Mouse (Mus musculus): Measurements from ENCODE around the gene Pde4b. TPM values are rescaled to one million over a fixed set of nuclear protein-coding genes. Genes with fewer than 3 reads are reported as not detected.

The Pde4b gene
- polyA plus RNA-seq, 1 experiment = 2.7 TPM

DNA sequence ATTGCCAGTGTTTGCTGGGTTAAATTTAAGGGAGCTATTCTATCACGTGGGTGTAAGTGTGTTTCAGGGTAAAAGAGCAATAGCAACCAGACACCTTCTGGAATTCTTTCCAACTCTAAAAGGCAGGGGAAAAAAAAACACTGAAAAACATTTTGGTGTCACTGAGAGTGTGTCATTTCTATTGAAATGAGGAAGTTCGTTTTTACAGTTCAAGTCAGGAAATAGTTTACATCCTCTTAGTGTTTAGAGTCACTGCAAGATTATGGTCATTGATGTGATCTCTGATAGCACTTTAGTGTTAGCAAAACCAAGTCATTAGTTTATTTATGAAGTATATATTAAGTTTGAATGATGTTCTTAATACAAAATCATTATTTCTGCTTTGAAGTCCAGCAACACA lies 559.7 kb downstream of the Pde4b start:
- Histone ChIP-seq H3K79me2 (ENCODE audit: control insufficient read depth, insufficient read depth) (no peaks in the 10 kb centered on the region), H3ac (ENCODE audit: control insufficient read depth, insufficient read length, low read depth) (no peak overlapping the region), H3K36me3 (ENCODE audit: control insufficient read depth, insufficient read depth) (no peaks in the 10 kb centered on the region), H3K27me3 (ENCODE audit: control insufficient read depth, insufficient read depth, insufficient read length) (peaks cover 5% of the 10 kb centered on the region), H3K4me3 (ENCODE audit: insufficient read depth, poor library complexity, severe bottlenecking) (no peak overlapping the region), H3K79me3 (ENCODE audit: low read depth) (no peaks in the 10 kb centered on the region)
- TF ChIP-seq CEBPB (IDR thresholded peaks at IDR 0.05; ENCODE audit: low read depth) (no peak), CTCF (IDR thresholded peaks at IDR 0.05; ENCODE audit: control insufficient read depth, insufficient read depth, insufficient read length) (no peak), USF1 (IDR thresholded peaks at IDR 0.05; ENCODE audit: low read depth) (no peak), FOSL1 (IDR thresholded peaks at IDR 0.05; ENCODE audit: insufficient read depth, low read length, poor library complexity, severe bottlenecking) (no peak), MYOG (IDR thresholded peaks at IDR 0.05; ENCODE audit: control insufficient read depth, extremely low read depth, insufficient read length) (no peak), MYOD1 (IDR thresholded peaks at IDR 0.05; ENCODE audit: control insufficient read depth, insufficient read length, low read depth) (no peak), MAX (IDR thresholded peaks at IDR 0.05) (no peak)

GRCm38 (mm10) chr4:102655331-102655730 lies 568.0 kb downstream of the Pde4b start:
- no peak for TF ChIP-seq FOSL1 (IDR thresholded peaks at IDR 0.05; ENCODE audit: insufficient read depth, low read length, poor library complexity, severe bottlenecking)
- no peak for TF ChIP-seq MYOD1 (IDR thresholded peaks at IDR 0.05; ENCODE audit: control insufficient read depth, insufficient read length, low read depth)
- no peak for TF ChIP-seq MYOG (IDR thresholded peaks at IDR 0.05; ENCODE audit: control insufficient read depth, extremely low read depth, insufficient read length)
- no peak for TF ChIP-seq CEBPB (IDR thresholded peaks at IDR 0.05; ENCODE audit: low read depth)
- TF ChIP-seq CTCF (IDR thresholded peaks at IDR 0.05; ENCODE audit: control insufficient read depth, insufficient read depth, insufficient read length) = no peak
- TF ChIP-seq MAX (IDR thresholded peaks at IDR 0.05) = no peak
- TF ChIP-seq USF1 (IDR thresholded peaks at IDR 0.05; ENCODE audit: low read depth) = no peak
- Histone ChIP-seq H3K79me2 (ENCODE audit: control insufficient read depth, insufficient read depth) (no peaks in the 10 kb centered on the region), H3K27me3 (ENCODE audit: control insufficient read depth, insufficient read depth, insufficient read length) (no peaks in the 10 kb centered on the region), H3K79me3 (ENCODE audit: low read depth) (no peaks in the 10 kb centered on the region), H3ac (ENCODE audit: control insufficient read depth, insufficient read length, low read depth) (no peak overlapping the region), H3K4me3 (ENCODE audit: insufficient read depth, poor library complexity, severe bottlenecking) (no peak overlapping the region), H3K36me3 (ENCODE audit: control insufficient read depth, insufficient read depth) (no peaks in the 10 kb centered on the region)

GRCm38 (mm10) chr4:102656494-102657036 lies 569.2 kb downstream of the Pde4b start:
- H3K79me3 ChIP-seq (ENCODE audit: low read depth) = no peaks in the 10 kb centered on the region
- no peak overlapping the region for H3K4me3 ChIP-seq (ENCODE audit: insufficient read depth, poor library complexity, severe bottlenecking)
- no peak for TF ChIP-seq FOSL1 (IDR thresholded peaks at IDR 0.05; ENCODE audit: insufficient read depth, low read length, poor library complexity, severe bottlenecking)
- no peak for TF ChIP-seq CEBPB (IDR thresholded peaks at IDR 0.05; ENCODE audit: low read depth)
- TF ChIP-seq USF1 (IDR thresholded peaks at IDR 0.05; ENCODE audit: low read depth) = no peak
- no peak for TF ChIP-seq MYOD1 (IDR thresholded peaks at IDR 0.05; ENCODE audit: control insufficient read depth, insufficient read length, low read depth)
- no peak for TF ChIP-seq MYOG (IDR thresholded peaks at IDR 0.05; ENCODE audit: control insufficient read depth, extremely low read depth, insufficient read length)
- no peak for TF ChIP-seq MAX (IDR thresholded peaks at IDR 0.05)
- no peak for TF ChIP-seq CTCF (IDR thresholded peaks at IDR 0.05; ENCODE audit: control insufficient read depth, insufficient read depth, insufficient read length)
- H3ac ChIP-seq (ENCODE audit: control insufficient read depth, insufficient read length, low read depth) = no peak overlapping the region
- no peaks in the 10 kb centered on the region for H3K27me3 ChIP-seq (ENCODE audit: control insufficient read depth, insufficient read depth, insufficient read length)
- H3K36me3 ChIP-seq (ENCODE audit: control insufficient read depth, insufficient read depth) = no peaks in the 10 kb centered on the region
- H3K79me2 ChIP-seq (ENCODE audit: control insufficient read depth, insufficient read depth) = no peaks in the 10 kb centered on the region

Other genes starting within 250 kb of the Pde4b start
- not detected for gene B020004J07Rik, start 243.5 kb upstream of the Pde4b start, polyA plus RNA-seq (2012; fragmentation: generic; extraction: Trizol)
- 0.04 TPM for gene C130073F10Rik, start 193.8 kb upstream of the Pde4b start, polyA plus RNA-seq (2012; fragmentation: generic; extraction: Trizol)
- 0.02 TPM for gene Gm12800, start 178.4 kb upstream of the Pde4b start, polyA plus RNA-seq (2012; fragmentation: generic; extraction: Trizol)
- 0.20 TPM for gene Gm12794, start 147.1 kb upstream of the Pde4b start, polyA plus RNA-seq (2012; fragmentation: generic; extraction: Trizol)
- not detected for gene Gm12790, start 106.5 kb upstream of the Pde4b start, polyA plus RNA-seq (2012; fragmentation: generic; extraction: Trizol)
- gene Gm12789, start 100.9 kb upstream of the Pde4b start, polyA plus RNA-seq (2012; fragmentation: generic; extraction: Trizol) = not detected

All from C2C12 (cell line).